Mouse (Mus musculus) ES-Bruce4 (cell line): ENCODE data around the gene Bsph2. TPM values are rescaled to one million over a fixed set of nuclear protein-coding genes. Genes with fewer than 3 reads are reported as not detected.

Source experiments
- H3K27ac ChIP-seq: 2 replicates; pipeline ENCODE4 v1.5.1; 2012; ENCODE audit warnings: low read length, inconsistent platforms; ENCODE audit not compliant: insufficient read depth
- H3K27me3 ChIP-seq: 2 replicates; pipeline ENCODE4 v1.6.1; 2012; ENCODE audit warnings: mild to moderate bottlenecking, low read length, inconsistent platforms; ENCODE audit not compliant: control insufficient read depth, poor library complexity, insufficient read depth, severe bottlenecking
- H3K36me3 ChIP-seq: 2 replicates; pipeline ENCODE4 v1.6.1; 2012; ENCODE audit warnings: inconsistent platforms, mild to moderate bottlenecking, low read length, moderate library complexity; ENCODE audit not compliant: control insufficient read depth, poor library complexity, insufficient read depth, severe bottlenecking
- H3K4me1 ChIP-seq: one replicate; pipeline ENCODE4 v1.8.1; 2011; ENCODE audit warnings: low read length; ENCODE audit not compliant: control insufficient read depth, insufficient read depth
- H3K4me3 ChIP-seq: 2 replicates; pipeline ENCODE4 v1.5.1; 2011; ENCODE audit warnings: low read depth, mild to moderate bottlenecking, low read length
- H3K9ac ChIP-seq: 2 replicates; pipeline ENCODE4 v1.6.1; 2012; ENCODE audit warnings: low read depth, mild to moderate bottlenecking, inconsistent platforms; ENCODE audit not compliant: poor library complexity, severe bottlenecking
- H3K9me3 ChIP-seq: replicated peaks from 2 replicates; pipeline ENCODE4 v1.6.1; 2012; ENCODE audit warnings: mild to moderate bottlenecking, low read length, inconsistent platforms; ENCODE audit not compliant: control insufficient read depth, poor library complexity, insufficient read depth, severe bottlenecking
- CTCF ChIP-seq: IDR thresholded peaks from one replicate; pipeline ENCODE4 v1.8.1; 2011; ENCODE audit warnings: low read depth, low read length
- EP300 ChIP-seq: IDR thresholded peaks from 2 replicates; pipeline ENCODE4 v1.6.1; 2011; ENCODE audit warnings: low read depth, low read length; ENCODE audit not compliant: insufficient read depth
- POLR2A ChIP-seq: IDR thresholded peaks from one replicate; pipeline ENCODE4 v1.8.1; 2011; ENCODE audit warnings: low read length; ENCODE audit not compliant: insufficient read depth
- polyA plus RNA-seq: library from polyadenylated mRNA; stranded (reverse); fragments of >200 nt; gene quantifications from 2 replicates; pipeline ENCODE4 v1.2.4, GENCODE M21; 2011; ENCODE audit warnings: low read depth; ENCODE audit not compliant: missing spikeins, insufficient read depth, insufficient read length

Bsph2 gene
- polyA plus RNA-seq, result not detected in 2 replicates

GRCm38 (mm10) chr7:13570967-13571366 is at the start of gene Bsph2:
Gene Bsph2 (minus strand): TSS chr7:13571067.
- H3K4me1 ChIP-seq, result no peaks in the 10 kb centered on the region
- no peaks in the 10 kb centered on the region for H3K27me3 ChIP-seq
- no peak for TF ChIP-seq POLR2A
- no peak for TF ChIP-seq EP300
- TF ChIP-seq CTCF, result no peak
- H3K36me3 ChIP-seq, result no peaks in the 10 kb centered on the region
- no peak within 1 kb of the TSS for H3K9ac ChIP-seq
- no peak within 1 kb of the TSS for H3K4me3 ChIP-seq
- no peak within 1 kb of the TSS for H3K27ac ChIP-seq
- H3K9me3 ChIP-seq, result no peaks in the 10 kb centered on the region

- Histone ChIP-seq H3K9ac (no peak overlapping the region), H3K9me3 (no peaks in the 10 kb centered on the region), H3K4me1 (no peaks in the 10 kb centered on the region), H3K27me3 (no peaks in the 10 kb centered on the region), H3K4me3 (no peak overlapping the region), H3K36me3 (no peaks in the 10 kb centered on the region), H3K27ac (no peak overlapping the region)
- TF ChIP-seq POLR2A, result no peak
- TF ChIP-seq CTCF, result no peak
- no peak for TF ChIP-seq EP300
These were observed 59.3 kb downstream of the Bsph2 start for GRCm38 (mm10) chr7:13511539-13511938.

Other genes starting within 250 kb of the Bsph2 start
- 1.0 and 1.6 TPM in 2 replicates for gene Pla2g4c, start 246.4 kb downstream of the Bsph2 start, polyA plus RNA-seq
- gene Cabp5, start 172.9 kb downstream of the Bsph2 start, polyA plus RNA-seq, result not detected in 2 replicates
- gene Bsph1, start 120.2 kb downstream of the Bsph2 start, polyA plus RNA-seq, result not detected in 2 replicates
- gene Sult2a5, start 52.9 kb upstream of the Bsph2 start, polyA plus RNA-seq, result not detected in 2 replicates
- gene Sult2a2, start 162.4 kb upstream of the Bsph2 start, polyA plus RNA-seq, result not detected in 2 replicates